Mouse (Mus musculus) testis, adult 2 months (tissue): Measurements from ENCODE around the gene Nae1.

Source experiments
- CTCF ChIP-seq: fragments of 200-500 bp; IDR thresholded peaks from 2 replicates; pipeline ENCODE4 v1.5.1; 2012; ENCODE audit warnings: low read depth, mild to moderate bottlenecking, inconsistent platforms, low read length, moderate library complexity; ENCODE audit not compliant: control insufficient read depth, insufficient read depth, insufficient replicate concordance
- POLR2A ChIP-seq: fragments of 200-500 bp; IDR thresholded peaks from 2 replicates; pipeline ENCODE4 v1.6.1; 2012; ENCODE audit warnings: low read depth, mild to moderate bottlenecking, inconsistent platforms, low read length, moderate library complexity; ENCODE audit not compliant: control insufficient read depth

GRCm38 (mm10) chr8:104467463-104467862, 67.0 kb downstream of the Nae1 start:
- TF ChIP-seq POLR2A (no peak), CTCF (no peak)
